Mouse (Mus musculus) heart, embryonic 13.5 days (tissue): ENCODE measurements around the gene Grrp1. TPM values are rescaled to one million over a fixed set of nuclear protein-coding genes. Genes with fewer than 3 reads are reported as not detected.

Experiments used
- ATAC-seq: fragments of 200-750 bp; cut with Nextera tagmentation; 2 replicates; pipeline ENCODE4 v1.8.0; 2017; ENCODE audit warnings: moderate TSS enrichment; ENCODE audit not compliant: insufficient number of reproducible peaks, low FRiP score, low TSS enrichment; ENCODE audit errors: extremely low read depth
- H3K27ac ChIP-seq: fragments of 300-500 bp; sonication (generic); replicated peaks from 2 replicates; pipeline ENCODE4 v1.5.1; 2015; ENCODE audit warnings: moderate library complexity, mild to moderate bottlenecking, inconsistent platforms
- H3K27me3 ChIP-seq: fragments of 300-500 bp; sonication (generic); replicated peaks from 2 replicates; pipeline ENCODE4 v1.6.1; 2015; ENCODE audit warnings: mild to moderate bottlenecking, inconsistent platforms
- H3K36me3 ChIP-seq: fragments of 300-500 bp; sonication (generic); 2 replicates; pipeline ENCODE4 v1.6.1; 2015; ENCODE audit warnings: mild to moderate bottlenecking, inconsistent platforms
- H3K4me1 ChIP-seq: fragments of 300-500 bp; sonication (generic); 2 replicates; pipeline ENCODE4 v1.6.1; 2015; ENCODE audit warnings: inconsistent platforms
- H3K4me2 ChIP-seq: fragments of 300-500 bp; sonication (generic); 2 replicates; pipeline ENCODE4 v1.6.1; 2015; ENCODE audit warnings: inconsistent platforms, mild to moderate bottlenecking, moderate library complexity
- H3K4me3 ChIP-seq: fragments of 300-500 bp; sonication (generic); 2 replicates; pipeline ENCODE4 v1.5.1; 2015; ENCODE audit warnings: moderate library complexity, mild to moderate bottlenecking, inconsistent platforms
- H3K9ac ChIP-seq: fragments of 300-500 bp; sonication (generic); 2 replicates; pipeline ENCODE4 v1.6.1; 2015; ENCODE audit warnings: inconsistent platforms, mild to moderate bottlenecking, moderate library complexity
- H3K9me3 ChIP-seq: fragments of 300-500 bp; sonication (generic); 2 replicates; pipeline ENCODE4 v1.6.1; 2016; ENCODE audit warnings: inconsistent platforms
- WGBS: fragments of 180-500 bp; shearing (Covaris S2); methylation state at CpG from one replicate; pipeline ENCODE4 v1.1.7; 2015; ENCODE audit warnings: mixed read lengths; 5-methylcytosine and 5-hydroxymethylcytosine counted together
- polyA plus RNA-seq: library from polyadenylated mRNA; unstranded; fragments of >200 nt; fragmentation: Nextera tagmentation; extraction: Ambion mirVana; gene quantifications from 2 replicates; pipeline ENCODE4 v1.2.1, GENCODE M21; 2015

Gene Grrp1
- polyA plus RNA-seq, 1 experiment from 2014 or later: 5.0 TPM

DNA sequence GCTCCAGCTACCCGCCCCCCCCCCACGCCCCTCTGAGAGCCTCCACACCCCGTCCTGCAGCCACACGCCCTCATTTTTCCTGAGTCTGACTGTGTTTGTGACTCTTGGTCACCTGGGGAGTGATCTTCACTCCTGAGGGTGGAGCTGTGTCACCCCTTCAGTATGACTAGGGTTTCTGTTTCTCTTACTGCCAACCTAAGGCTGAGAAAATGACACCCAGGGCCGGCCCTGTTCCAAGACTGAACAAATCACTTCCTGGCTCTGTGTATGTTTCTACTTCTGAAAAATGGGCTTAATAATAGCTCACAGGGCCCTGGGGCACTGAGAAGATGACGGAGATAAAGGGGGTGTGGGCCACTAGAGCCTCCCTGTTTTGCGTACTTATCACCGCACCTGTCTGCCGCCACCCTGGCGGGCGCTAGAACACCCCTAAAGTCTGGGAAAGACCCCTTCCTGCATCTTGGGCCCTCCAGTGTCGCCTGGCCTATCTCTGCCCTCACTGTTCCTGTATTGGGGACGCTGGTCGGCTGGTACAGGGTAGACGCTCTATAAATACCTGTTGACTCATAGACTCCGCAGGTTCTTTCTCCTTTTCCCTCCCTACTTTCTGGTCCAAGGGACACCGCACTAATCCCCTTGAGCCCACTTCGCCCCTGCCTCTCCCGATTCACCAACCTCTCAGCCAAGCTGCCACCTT lies 16.2 kb downstream of the Grrp1 start:
- H3K27me3 ChIP-seq: peaks cover 46% of the 10 kb centered on the region
- H3K4me3 ChIP-seq: peak overlapping the region; percentile 52
- H3K9me3 ChIP-seq: no peaks in the 10 kb centered on the region
- H3K27ac ChIP-seq: no peak overlapping the region
- H3K4me1 ChIP-seq: peaks cover 16% of the 10 kb centered on the region
- no peak for ATAC-seq
- H3K4me2 ChIP-seq: peak overlapping the region; percentile 83
- WGBS: 20% methylated on average over 19 of the region's 19 CpGs
- H3K9ac ChIP-seq: peak overlapping the region; percentile 72
- H3K36me3 ChIP-seq: no peaks in the 10 kb centered on the region

GRCm38 (mm10) chr4:134234876-134235275 lies 19.0 kb downstream of the Grrp1 start:
- Histone ChIP-seq H3K4me1 (peaks cover 16% of the 10 kb centered on the region), H3K27me3 (peaks cover 52% of the 10 kb centered on the region), H3K36me3 (no peaks in the 10 kb centered on the region), H3K4me2 (no peak overlapping the region), H3K9ac (no peak overlapping the region), H3K9me3 (no peaks in the 10 kb centered on the region), H3K4me3 (no peak overlapping the region), H3K27ac (no peak overlapping the region)
- ATAC-seq: no peak
- 63% methylated on average over 5 of the region's 5 CpGs for WGBS

DNA sequence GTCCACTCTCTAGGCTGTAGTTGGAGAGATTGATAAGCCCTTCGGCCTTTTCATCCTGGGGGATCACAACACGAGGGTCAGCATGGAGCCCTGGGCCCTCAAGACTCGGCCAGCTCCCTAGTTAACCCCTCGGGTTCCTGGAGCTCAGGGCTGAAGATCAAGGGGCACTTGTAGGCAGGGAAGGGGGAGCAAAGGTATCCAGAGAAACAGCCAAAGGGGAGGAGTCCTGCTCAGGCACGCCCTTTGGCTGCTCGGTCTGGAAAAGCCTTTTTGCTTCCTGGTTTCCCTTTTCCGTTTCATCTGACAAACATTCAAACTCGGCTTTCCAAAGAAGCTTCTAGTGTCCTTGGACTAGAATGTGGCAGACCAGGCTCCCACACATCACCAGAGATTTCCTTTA lies 23.5 kb downstream of the Grrp1 start:
- H3K27me3 ChIP-seq: peaks cover 30% of the 10 kb centered on the region
- no peak overlapping the region for H3K27ac ChIP-seq
- no peaks in the 10 kb centered on the region for H3K4me1 ChIP-seq
- ATAC-seq: no peak
- no peak overlapping the region for H3K4me3 ChIP-seq
- H3K36me3 ChIP-seq: no peaks in the 10 kb centered on the region
- no peak overlapping the region for H3K4me2 ChIP-seq
- H3K9me3 ChIP-seq: no peaks in the 10 kb centered on the region
- H3K9ac ChIP-seq: no peak overlapping the region
- WGBS: 25% methylated on average over 8 of the region's 8 CpGs

GRCm38 (mm10) chr4:134227194-134227593 lies 26.7 kb downstream of the Grrp1 start, which contains the start of gene Catsper4:
Catsper4 (minus strand) TSS chr4:134227383.
- Histone ChIP-seq H3K27ac (no peak within 1 kb of the TSS), H3K4me3 (no peak within 1 kb of the TSS), H3K9ac (no peak within 1 kb of the TSS), H3K36me3 (no peaks in the 10 kb centered on the region), H3K9me3 (no peaks in the 10 kb centered on the region), H3K4me2 (no peak within 1 kb of the TSS), H3K4me1 (no peaks in the 10 kb centered on the region), H3K27me3 (peaks cover 11% of the 10 kb centered on the region; the same call in 1 of the 2 replicates)
- 56% methylated on average over 8 of the region's 8 CpGs for WGBS
- ATAC-seq: no peak

DNA sequence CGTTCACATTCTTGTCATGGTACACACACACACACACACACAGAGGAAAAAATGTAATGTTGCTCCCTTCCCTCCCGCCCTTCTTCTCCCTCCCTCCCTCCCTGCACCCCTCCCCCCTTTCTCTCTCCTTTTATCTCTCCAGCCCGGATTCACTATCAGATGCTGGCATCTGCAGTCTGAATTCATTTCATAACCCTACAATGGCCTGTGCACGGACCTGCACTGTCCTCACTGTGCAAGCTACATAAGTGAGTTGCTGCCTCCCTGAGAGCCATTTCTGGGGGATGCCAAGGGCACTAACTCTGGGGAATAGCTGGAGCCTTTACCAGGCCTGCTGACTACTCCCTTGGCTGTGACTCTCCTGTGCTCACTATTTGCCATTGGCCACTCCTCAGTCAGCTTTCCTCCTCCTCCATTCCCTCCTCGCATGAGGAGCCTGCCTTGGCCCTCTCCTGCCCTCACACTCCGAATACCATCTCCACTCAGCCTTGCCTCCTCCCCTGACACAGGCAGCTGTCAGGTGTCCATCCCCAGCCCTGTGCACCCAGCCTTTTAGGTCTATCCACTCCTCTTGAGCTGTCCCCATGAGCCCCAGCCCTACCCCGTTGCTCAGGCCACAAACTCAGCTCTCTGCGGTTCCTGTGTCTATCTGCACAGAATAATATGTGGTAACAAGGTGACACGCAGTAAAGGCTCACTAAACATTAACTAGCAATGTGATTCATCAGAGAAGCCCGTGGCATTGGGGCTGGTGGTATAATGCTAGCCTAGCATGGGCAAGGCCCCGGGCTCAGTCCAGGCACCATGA lies 30.9 kb downstream of the Grrp1 start:
- H3K4me3 ChIP-seq: no peak overlapping the region
- H3K27ac ChIP-seq: no peak overlapping the region
- ATAC-seq: no peak
- H3K36me3 ChIP-seq: no peaks in the 10 kb centered on the region
- H3K4me2 ChIP-seq: no peak overlapping the region
- 53% methylated on average over 11 of the region's 11 CpGs for WGBS
- no peaks in the 10 kb centered on the region for H3K9me3 ChIP-seq
- H3K4me1 ChIP-seq: no peaks in the 10 kb centered on the region
- H3K9ac ChIP-seq: no peak overlapping the region
- H3K27me3 ChIP-seq: peaks cover 7% of the 10 kb centered on the region; the same call in 1 of the 2 replicates

- 58% methylated on average over 6 of the region's 6 CpGs for WGBS
- Histone ChIP-seq H3K9ac (no peak overlapping the region), H3K4me3 (no peak overlapping the region), H3K9me3 (no peaks in the 10 kb centered on the region), H3K4me1 (peaks cover 7% of the 10 kb centered on the region; the same call in 1 of the 2 replicates), H3K27ac (no peak overlapping the region), H3K4me2 (no peak overlapping the region), H3K27me3 (peaks cover 5% of the 10 kb centered on the region; the same call in 1 of the 2 replicates), H3K36me3 (no peaks in the 10 kb centered on the region)
- ATAC-seq: no peak
Observed at GRCm38 (mm10) chr4:134206488-134207053, 47.3 kb downstream of the Grrp1 start.

DNA sequence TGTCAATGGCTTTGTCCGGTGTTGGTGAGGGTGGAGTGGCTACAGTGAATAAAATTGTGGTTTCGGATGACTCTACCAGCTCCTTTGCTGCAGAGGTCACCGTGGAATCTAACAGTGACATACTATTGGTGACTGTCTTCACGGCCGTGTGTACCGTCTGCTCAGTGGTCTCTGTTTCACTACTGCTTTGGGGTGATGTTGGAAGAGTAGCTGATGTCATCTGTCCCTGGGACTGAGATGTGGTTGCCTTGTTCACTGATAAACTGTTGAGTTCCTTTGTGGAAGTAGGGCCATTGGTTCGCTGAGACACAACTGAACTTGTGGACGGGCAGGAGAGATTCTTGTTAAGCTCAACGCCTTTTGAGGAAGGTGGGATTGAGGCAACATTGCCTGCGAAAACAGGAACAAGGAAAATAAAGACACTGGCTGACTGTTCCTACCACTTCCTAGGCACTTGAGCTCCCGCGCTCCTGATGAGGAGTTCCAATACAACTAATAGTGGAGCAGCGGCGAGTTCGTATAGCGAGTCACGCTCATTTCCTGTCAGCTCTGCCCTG lies 50.5 kb downstream of the Grrp1 start:
- no peak for ATAC-seq
- Histone ChIP-seq H3K27ac (no peak overlapping the region), H3K4me1 (peaks cover under 1% of the 10 kb centered on the region; the same call in 1 of the 2 replicates)

GRCm38 (mm10) chr4:134202904-134203303 lies 51.0 kb downstream of the Grrp1 start, which contains the start of gene Gm7534:
Gm7534 (minus strand) TSS chr4:134203004.
- WGBS: 77% methylated on average over 4 of the region's 4 CpGs
- Histone ChIP-seq H3K4me2 (no peak within 1 kb of the TSS), H3K9ac (no peak within 1 kb of the TSS), H3K36me3 (no peaks in the 10 kb centered on the region), H3K27ac (no peak within 1 kb of the TSS), H3K4me3 (no peak within 1 kb of the TSS), H3K27me3 (no peaks in the 10 kb centered on the region), H3K4me1 (no peaks in the 10 kb centered on the region), H3K9me3 (no peaks in the 10 kb centered on the region)
- ATAC-seq: no peak

More for the DNA sequence above, 50.5 kb downstream of the Grrp1 start:
- Histone ChIP-seq H3K9me3 (no peaks in the 10 kb centered on the region), H3K27me3 (peaks cover 3% of the 10 kb centered on the region; the same call in 1 of the 2 replicates), H3K4me2 (no peak overlapping the region), H3K4me3 (no peak overlapping the region), H3K36me3 (no peaks in the 10 kb centered on the region), H3K9ac (no peak overlapping the region)
- 80% methylated on average over 17 of the region's 17 CpGs for WGBS

Other genes starting within 250 kb of the Grrp1 start
- 0.25 and 0.27 TPM in 2 replicates for gene Lin28a, start 235.3 kb downstream of the Grrp1 start, polyA plus RNA-seq
- gene Zfp683, start 200.3 kb downstream of the Grrp1 start, polyA plus RNA-seq: not detected in 2 replicates
- gene Crybg2, start 193.3 kb downstream of the Grrp1 start, polyA plus RNA-seq: 0.46 TPM in 1 of 2 replicates, not detected in the other
- 7.6 and 7.7 TPM in 2 replicates for gene Cd52, start 159.0 kb downstream of the Grrp1 start, polyA plus RNA-seq
- gene Ubxn11, start 151.5 kb downstream of the Grrp1 start, polyA plus RNA-seq: 1.7 and 2.1 TPM in 2 replicates
- gene Sh3bgrl3, start 125.3 kb downstream of the Grrp1 start, polyA plus RNA-seq: 198 and 202 TPM in 2 replicates
- gene Cep85, start 67.0 kb downstream of the Grrp1 start, polyA plus RNA-seq: 25.8 and 28.3 TPM in 2 replicates
- not detected in 2 replicates for gene Gm7534, start 51.1 kb downstream of the Grrp1 start, polyA plus RNA-seq
- gene Catsper4, start 26.7 kb downstream of the Grrp1 start, polyA plus RNA-seq: not detected in 2 replicates
- 1.3 and 1.5 TPM in 2 replicates for gene Cnksr1, start 15.7 kb downstream of the Grrp1 start, polyA plus RNA-seq
- gene E130218I03Rik, start 10.4 kb downstream of the Grrp1 start, polyA plus RNA-seq: 0.17 and 0.21 TPM in 2 replicates
- 9.2 and 9.9 TPM in 2 replicates for gene Zfp593, start 8.5 kb downstream of the Grrp1 start, polyA plus RNA-seq
- gene Gm30191, start 7.2 kb downstream of the Grrp1 start, polyA plus RNA-seq: not detected in 2 replicates
- 13.4 and 13.5 TPM in 2 replicates for gene Pdik1l, start 33.8 kb upstream of the Grrp1 start, polyA plus RNA-seq
- 108 and 136 TPM in 2 replicates for gene Trim63, start 61.0 kb upstream of the Grrp1 start, polyA plus RNA-seq
- 0.11 and 0.19 TPM in 2 replicates for gene Slc30a2, start 89.1 kb upstream of the Grrp1 start, polyA plus RNA-seq
- 2.7 and 3.3 TPM in 2 replicates for gene Extl1, start 129.7 kb upstream of the Grrp1 start, polyA plus RNA-seq
- 9.0 and 9.9 TPM in 2 replicates for gene Pafah2, start 142.2 kb upstream of the Grrp1 start, polyA plus RNA-seq
- gene Stmn1, start 214.2 kb upstream of the Grrp1 start, polyA plus RNA-seq: 988 and 1,051 TPM in 2 replicates
- gene Paqr7, start 242.6 kb upstream of the Grrp1 start, polyA plus RNA-seq: 10.0 and 10.9 TPM in 2 replicates